Mouse (Mus musculus) effector memory CD4-positive, alpha-beta T cell, adult 7 months (primary cell): ENCODE measurements around the gene Rcc1l. TPM values are rescaled to one million over a fixed set of nuclear protein-coding genes. Genes with fewer than 3 reads are reported as not detected.

Source experiments
- polyA plus RNA-seq: library from polyadenylated mRNA; unstranded; fragments of 100-300 nt; shearing (Covaris generic); gene quantifications from one replicate; pipeline ENCODE4 v1.2.1, GENCODE M21; 2017

The Rcc1l gene
- 17.2 TPM for polyA plus RNA-seq

GRCm38 (mm10) chr5:134176169-134176881, at the start of gene Rcc1l:
TSS of gene Rcc1l (minus strand) at chr5:134176774.

GRCm38 (mm10) chr5:134183880-134184808, 7.6 kb upstream of the Rcc1l start, which contains the start of gene Gtf2ird2:
TSS of gene Gtf2ird2 (plus strand) at chr5:134184019.

GRCm38 (mm10) chr5:134099496-134100211, 76.9 kb downstream of the Rcc1l start, which contains the start of gene Castor2:
TSS of gene Castor2 (plus strand) at chr5:134099711.

Other genes with a start within 250 kb of the Rcc1l start
- 4.7 TPM for gene Castor2, start 77.1 kb downstream of the Rcc1l start, polyA plus RNA-seq
- gene Gtf2ird2, start 7.2 kb upstream of the Rcc1l start, polyA plus RNA-seq, result 6.8 TPM
- gene Ncf1, start 52.9 kb upstream of the Rcc1l start, polyA plus RNA-seq, result 5.4 TPM
- 258 TPM for gene Gtf2i, start 138.0 kb upstream of the Rcc1l start, polyA plus RNA-seq